Mouse (Mus musculus): ENCODE results near the gene Plin4. TPM values are rescaled to one million over a fixed set of nuclear protein-coding genes. Genes with fewer than 3 reads are reported as not detected.
A peak's percentile ranks its signal among the peaks of the same experiment; 100 is the strongest.

Gene Plin4
- polyA plus RNA-seq, 1 experiment: 0.52 TPM

GRCm38 (mm10) chr17:56133457-56134363 lies 24.1 kb upstream of the Plin4 start:
- H3K4me3 ChIP-seq (replicated peaks; ENCODE audit: control insufficient read depth, low read depth, low read length): peak overlapping the region; percentile 70
- TF ChIP-seq POLR2A (IDR thresholded peaks at IDR 0.05; ENCODE audit: borderline replicate concordance, control insufficient read depth, low read depth, low read length) (no peak), CTCF (IDR thresholded peaks at IDR 0.05; ENCODE audit: control insufficient read depth, insufficient read depth, low read length) (no peak)
- WGBS: 1% methylated on average over 19 of the region's 21 CpGs
- H3K27ac ChIP-seq (ENCODE audit: control insufficient read depth, insufficient read depth, low read depth, low read length, poor library complexity): peak overlapping the region; percentile 55
- no peaks in the 10 kb centered on the region; the same call in 1 of the 2 replicates for H3K4me1 ChIP-seq (ENCODE audit: control insufficient read depth, insufficient read depth, low read length)

GRCm38 (mm10) chr17:56132661-56133060 lies 23.1 kb upstream of the Plin4 start:
- Histone ChIP-seq H3K4me3 (replicated peaks; ENCODE audit: control insufficient read depth, low read depth, low read length) (no peak overlapping the region), H3K27ac (ENCODE audit: control insufficient read depth, insufficient read depth, low read depth, low read length, poor library complexity) (no peak overlapping the region), H3K4me1 (ENCODE audit: control insufficient read depth, insufficient read depth, low read length) (peaks cover 2% of the 10 kb centered on the region)
- TF ChIP-seq POLR2A (IDR thresholded peaks at IDR 0.05; ENCODE audit: borderline replicate concordance, control insufficient read depth, low read depth, low read length) (no peak), CTCF (IDR thresholded peaks at IDR 0.05; ENCODE audit: control insufficient read depth, insufficient read depth, low read length) (peak; percentile 83)
- 5% methylated on average over 14 of the region's 14 CpGs for WGBS

GRCm38 (mm10) chr17:56131814-56132213 lies 22.2 kb upstream of the Plin4 start:
- Histone ChIP-seq H3K27ac (ENCODE audit: control insufficient read depth, insufficient read depth, low read depth, low read length, poor library complexity) (no peak overlapping the region), H3K4me1 (ENCODE audit: control insufficient read depth, insufficient read depth, low read length) (peaks cover 2% of the 10 kb centered on the region), H3K4me3 (replicated peaks; ENCODE audit: control insufficient read depth, low read depth, low read length) (no peak overlapping the region)
- no peak for TF ChIP-seq POLR2A (IDR thresholded peaks at IDR 0.05; ENCODE audit: borderline replicate concordance, control insufficient read depth, low read depth, low read length)
- TF ChIP-seq CTCF (IDR thresholded peaks at IDR 0.05; ENCODE audit: control insufficient read depth, insufficient read depth, low read length): peak; percentile 83
- WGBS: 32% methylated on average over 7 of the region's 7 CpGs

GRCm38 (mm10) chr17:56131136-56131535 lies 21.5 kb upstream of the Plin4 start:
- no peak overlapping the region for H3K4me3 ChIP-seq (replicated peaks; ENCODE audit: control insufficient read depth, low read depth, low read length)
- no peak overlapping the region for H3K27ac ChIP-seq (ENCODE audit: control insufficient read depth, insufficient read depth, low read depth, low read length, poor library complexity)
- H3K4me1 ChIP-seq (ENCODE audit: control insufficient read depth, insufficient read depth, low read length): peaks cover 2% of the 10 kb centered on the region
- TF ChIP-seq POLR2A (IDR thresholded peaks at IDR 0.05; ENCODE audit: borderline replicate concordance, control insufficient read depth, low read depth, low read length) (no peak), CTCF (IDR thresholded peaks at IDR 0.05; ENCODE audit: control insufficient read depth, insufficient read depth, low read length) (no peak)
- WGBS: 85% methylated on average over 10 of the region's 10 CpGs

GRCm38 (mm10) chr17:56128246-56128645 lies 18.6 kb upstream of the Plin4 start:
- 36% methylated on average over 15 of the region's 15 CpGs for WGBS
- no peak for TF ChIP-seq CTCF (IDR thresholded peaks at IDR 0.05; ENCODE audit: control insufficient read depth, insufficient read depth, low read length)
- TF ChIP-seq POLR2A (IDR thresholded peaks at IDR 0.05; ENCODE audit: borderline replicate concordance, control insufficient read depth, low read depth, low read length): no peak
- no peak overlapping the region for H3K27ac ChIP-seq (ENCODE audit: control insufficient read depth, insufficient read depth, low read depth, low read length, poor library complexity)
- H3K4me1 ChIP-seq (ENCODE audit: control insufficient read depth, insufficient read depth, low read length): peaks cover 2% of the 10 kb centered on the region
- H3K4me3 ChIP-seq (replicated peaks; ENCODE audit: control insufficient read depth, low read depth, low read length): no peak overlapping the region

- Histone ChIP-seq H3K4me1 (ENCODE audit: control insufficient read depth, insufficient read depth, low read length) (peaks cover 4% of the 10 kb centered on the region), H3K27ac (ENCODE audit: control insufficient read depth, insufficient read depth, low read depth, low read length, poor library complexity) (no peak overlapping the region), H3K4me3 (replicated peaks; ENCODE audit: control insufficient read depth, low read depth, low read length) (no peak overlapping the region)
- 81% methylated on average over 11 of the region's 11 CpGs for WGBS
- TF ChIP-seq CTCF (IDR thresholded peaks at IDR 0.05; ENCODE audit: control insufficient read depth, insufficient read depth, low read length): no peak
- no peak for TF ChIP-seq POLR2A (IDR thresholded peaks at IDR 0.05; ENCODE audit: borderline replicate concordance, control insufficient read depth, low read depth, low read length)
Measured at GRCm38 (mm10) chr17:56126175-56126574, 16.6 kb upstream of the Plin4 start.

GRCm38 (mm10) chr17:56125276-56125630 lies 15.7 kb upstream of the Plin4 start:
- Histone ChIP-seq H3K27ac (ENCODE audit: control insufficient read depth, insufficient read depth, low read depth, low read length, poor library complexity) (no peak overlapping the region), H3K4me3 (replicated peaks; ENCODE audit: control insufficient read depth, low read depth, low read length) (no peak overlapping the region), H3K4me1 (ENCODE audit: control insufficient read depth, insufficient read depth, low read length) (peaks cover 4% of the 10 kb centered on the region)
- WGBS: 89% methylated on average over 4 of the region's 4 CpGs
- TF ChIP-seq CTCF (IDR thresholded peaks at IDR 0.05; ENCODE audit: control insufficient read depth, insufficient read depth, low read length): no peak
- TF ChIP-seq POLR2A (IDR thresholded peaks at IDR 0.05; ENCODE audit: borderline replicate concordance, control insufficient read depth, low read depth, low read length): no peak

GRCm38 (mm10) chr17:56124377-56125275 lies 15.0 kb upstream of the Plin4 start:
- peaks cover 4% of the 10 kb centered on the region for H3K4me1 ChIP-seq (ENCODE audit: control insufficient read depth, insufficient read depth, low read length)
- 56% methylated on average over 57 of the region's 59 CpGs for WGBS
- TF ChIP-seq CTCF (IDR thresholded peaks at IDR 0.05; ENCODE audit: control insufficient read depth, insufficient read depth, low read length): peak; percentile 77
- no peak for TF ChIP-seq POLR2A (IDR thresholded peaks at IDR 0.05; ENCODE audit: borderline replicate concordance, control insufficient read depth, low read depth, low read length)

More at GRCm38 (mm10) chr17:56124377-56125275, 15.0 kb upstream of the Plin4 start:
- Histone ChIP-seq H3K4me3 (replicated peaks; ENCODE audit: control insufficient read depth, low read depth, low read length) (peak overlapping the region; percentile 39), H3K27ac (ENCODE audit: control insufficient read depth, insufficient read depth, low read depth, low read length, poor library complexity) (peak overlapping the region; percentile 23; the same call in 1 of the 2 replicates)

All from bone marrow, adult 2 months (tissue).